Mouse (Mus musculus) thymus, postnatal 4 days (tissue): ENCODE results near the gene Maco1.
A peak's percentile ranks its signal among the peaks of the same experiment; 100 is the strongest.
"Not testable (repeated sequence)": the region's sequence is repeated elsewhere in the genome, so short reads cannot be mapped to it uniquely, and the experiment has no call there.

Source experiments
- DNase-seq: peaks from one replicate; pipeline ENCODE4 v3.0.0; 2021

Gene Maco1

GRCm38 (mm10) chr4:134802765-134803164, 50.4 kb downstream of the Maco1 start:
- DNase-seq, result no peak

GRCm38 (mm10) chr4:134802155-134802554, 51.0 kb downstream of the Maco1 start:
- no peak for DNase-seq

GRCm38 (mm10) chr4:134800693-134801092, 52.5 kb downstream of the Maco1 start:
- no peak for DNase-seq

GRCm38 (mm10) chr4:134800098-134800497, 53.0 kb downstream of the Maco1 start:
- DNase-seq, result no peak

- peak; percentile 84 for DNase-seq
These were observed 53.9 kb downstream of the Maco1 start for GRCm38 (mm10) chr4:134799272-134799671.

- DNase-seq, result no peak
These were observed 54.3 kb downstream of the Maco1 start for GRCm38 (mm10) chr4:134798861-134799260.

GRCm38 (mm10) chr4:134797621-134798020, 55.5 kb downstream of the Maco1 start:
- DNase-seq, result no peak

GRCm38 (mm10) chr4:134796581-134797361, 56.4 kb downstream of the Maco1 start:
- peak; percentile 59 for DNase-seq

GRCm38 (mm10) chr4:134795819-134796485, 57.2 kb downstream of the Maco1 start:
- DNase-seq, result peak; percentile 47

- DNase-seq, result not testable (repeated sequence)
These were observed 58.2 kb downstream of the Maco1 start for GRCm38 (mm10) chr4:134794959-134795358.

GRCm38 (mm10) chr4:134793213-134793956, 59.8 kb downstream of the Maco1 start:
- peak; percentile 81 for DNase-seq

- DNase-seq, result no peak
These were observed 61.4 kb downstream of the Maco1 start for GRCm38 (mm10) chr4:134791731-134792130.

- DNase-seq, result peak; percentile 78
These were observed 66.2 kb downstream of the Maco1 start for GRCm38 (mm10) chr4:134786946-134787345.

GRCm38 (mm10) chr4:134784701-134785100, 68.4 kb downstream of the Maco1 start:
- peak; percentile 71 for DNase-seq

- no peak for DNase-seq
These were observed 73.8 kb downstream of the Maco1 start for GRCm38 (mm10) chr4:134779136-134779934.

- no peak for DNase-seq
These were observed 76.9 kb downstream of the Maco1 start for GRCm38 (mm10) chr4:134776246-134776645.

- no peak for DNase-seq
These were observed 77.8 kb downstream of the Maco1 start for GRCm38 (mm10) chr4:134775234-134775944.

- DNase-seq, result no peak
These were observed 79.0 kb downstream of the Maco1 start for GRCm38 (mm10) chr4:134774126-134774525.

- peak; percentile 56 for DNase-seq
These were observed 80.1 kb downstream of the Maco1 start for GRCm38 (mm10) chr4:134772805-134773674.

- DNase-seq, result no peak
These were observed 83.3 kb downstream of the Maco1 start for GRCm38 (mm10) chr4:134769891-134770290.
